7 mouse cellular contexts compared by ENCODE assay signal in genomic region chr7:16044531-16044930, GRCm38 (mm10). TPM values are rescaled to one million over a fixed set of nuclear protein-coding genes. Genes with fewer than 3 reads are reported as not detected.
DNase-seq lines count a peak whose midpoint lies in the region; ATAC-seq and TF ChIP-seq lines count a peak whose summit lies in the region.

No protein-coding gene starts in this region.

- no peak for DNase-seq in spleen, adult 2 months (ENCODE audit: low read depth in 1 of 2, low spot score in 2 of 2)
- no peak for DNase-seq in spleen, postnatal 4 days (ENCODE audit: low spot score in 2 of 2)
- no peak for DNase-seq in forebrain, embryonic 14.5 days (ENCODE audit: low spot score)
- no peak for DNase-seq in stomach, postnatal 0 days (ENCODE audit: low spot score)
- DNase-seq in thymus, postnatal 10 days (ENCODE audit: low spot score in 2 of 2) = no peak

- no peak overlapping the region for H3K4me3 ChIP-seq in spleen, adult 2 months (ENCODE audit: extremely low read depth, insufficient read depth, insufficient read length)
- no peak overlapping the region for H3K4me3 ChIP-seq in forebrain, embryonic 14.5 days (ENCODE audit: low read depth, low read length)
- H3K4me3 ChIP-seq in liver, embryonic 12.5 days = peak overlapping the region; percentile 86
- H3K4me3 ChIP-seq in stomach, postnatal 0 days (ENCODE audit: low read depth, low read length) = no peak overlapping the region

- H3K27ac ChIP-seq in spleen, adult 2 months (ENCODE audit: insufficient read depth, low read length) = peak overlapping the region; percentile 97
- no peak overlapping the region for H3K27ac ChIP-seq in forebrain, embryonic 14.5 days (ENCODE audit: low read depth, low read length)
- H3K27ac ChIP-seq in liver, embryonic 12.5 days = peak overlapping the region; percentile 94
- peak overlapping the region; percentile 53; the same call in 1 of the 2 replicates for H3K27ac ChIP-seq in stomach, postnatal 0 days (replicated peaks)

- H3K9ac ChIP-seq in forebrain, embryonic 14.5 days (ENCODE audit: low read length) = peak overlapping the region; percentile 43
- peak overlapping the region; percentile 93; the same call in 1 of the 2 replicates for H3K9ac ChIP-seq in liver, embryonic 12.5 days
- 0 out of 2 replicates have a peak overlapping the region, but pooled peaks have one; percentile 18 for H3K9ac ChIP-seq in stomach, postnatal 0 days (ENCODE audit: low read length)

- no peak for TF ChIP-seq POLR2A in spleen, adult 2 months (IDR thresholded peaks at IDR 0.05; ENCODE audit: low read depth, low read length)

- H3K27me3 ChIP-seq in spleen, adult 2 months (ENCODE audit: control insufficient read depth, insufficient read depth, low read length) = no peaks in the 10 kb centered on the region
- no peaks in the 10 kb centered on the region for H3K27me3 ChIP-seq in forebrain, embryonic 14.5 days (replicated peaks; ENCODE audit: control insufficient read depth, insufficient read depth, low read length)
- no peaks in the 10 kb centered on the region for H3K27me3 ChIP-seq in liver, embryonic 12.5 days (replicated peaks)
- no peaks in the 10 kb centered on the region for H3K27me3 ChIP-seq in stomach, postnatal 0 days (ENCODE audit: control insufficient read depth, insufficient read depth, low read length)

- no peak for TF ChIP-seq EP300 in stomach, postnatal 0 days (optimal IDR thresholded peaks at IDR 0.05)

- peaks cover 34% of the 10 kb centered on the region; the same call in 1 of the 2 replicates for H3K4me1 ChIP-seq in spleen, adult 2 months (ENCODE audit: control insufficient read depth, insufficient read depth, insufficient read length)
- peaks cover 26% of the 10 kb centered on the region for H3K4me1 ChIP-seq in forebrain, embryonic 14.5 days (ENCODE audit: control insufficient read depth, insufficient read depth, low read length)
- peaks cover 71% of the 10 kb centered on the region for H3K4me1 ChIP-seq in liver, embryonic 12.5 days
- peaks cover 7% of the 10 kb centered on the region; the same call in 1 of the 2 replicates for H3K4me1 ChIP-seq in stomach, postnatal 0 days (replicated peaks; ENCODE audit: control insufficient read depth, insufficient read depth)

- no peaks in the 10 kb centered on the region for H3K9me3 ChIP-seq in forebrain, embryonic 14.5 days (replicated peaks; ENCODE audit: control insufficient read depth, low read length)
- no peaks in the 10 kb centered on the region for H3K9me3 ChIP-seq in liver, embryonic 12.5 days (replicated peaks)
- H3K9me3 ChIP-seq in stomach, postnatal 0 days (ENCODE audit: control insufficient read depth, low read length) = no peaks in the 10 kb centered on the region

- H3K36me3 ChIP-seq in spleen, adult 2 months (ENCODE audit: control insufficient read depth, insufficient read depth, low read length) = no peaks in the 10 kb centered on the region
- H3K36me3 ChIP-seq in forebrain, embryonic 14.5 days (ENCODE audit: control insufficient read depth, insufficient read depth, low read length) = peaks cover 7% of the 10 kb centered on the region; the same call in 1 of the 2 replicates
- H3K36me3 ChIP-seq in liver, embryonic 12.5 days = peaks cover 16% of the 10 kb centered on the region; the same call in 1 of the 2 replicates
- H3K36me3 ChIP-seq in stomach, postnatal 0 days (ENCODE audit: control insufficient read depth, insufficient read depth, low read length) = no peaks in the 10 kb centered on the region

- H3K4me2 ChIP-seq in forebrain, embryonic 14.5 days (ENCODE audit: low read length) = no peak overlapping the region
- peak overlapping the region; percentile 99 for H3K4me2 ChIP-seq in liver, embryonic 12.5 days
- H3K4me2 ChIP-seq in stomach, postnatal 0 days (replicated peaks; ENCODE audit: low read depth) = 0 out of 2 replicates have a peak overlapping the region, but pooled peaks have one; percentile 17

- 70% methylated on average over 5 of the region's 5 CpGs for WGBS in spleen, adult 2 months
- WGBS in forebrain, embryonic 14.5 days = 55% methylated on average over 5 of the region's 5 CpGs
- 64% methylated on average over 5 of the region's 5 CpGs for WGBS in liver, embryonic 12.5 days (ENCODE audit: insufficient replicate concordance)
- 46% methylated on average over 5 of the region's 5 CpGs for WGBS in stomach, postnatal 0 days

- ATAC-seq in forebrain, embryonic 14.5 days = no peak
- ATAC-seq in liver, embryonic 12.5 days = no peak
- ATAC-seq in stomach, postnatal 0 days (ENCODE audit: low FRiP score, low TSS enrichment) = no peak
- no peak for ATAC-seq in cerebellum, adult (ENCODE audit: insufficient number of reproducible peaks, low FRiP score, low TSS enrichment)

- no peak for TF ChIP-seq CTCF in spleen, adult 2 months (IDR thresholded peaks at IDR 0.05; ENCODE audit: extremely low read depth, insufficient read depth, insufficient read length, insufficient replicate concordance)
- no peak for TF ChIP-seq CTCF in stomach, postnatal 0 days (IDR thresholded peaks at IDR 0.05; ENCODE audit: low read depth)

RNA-seq across cellular contexts. Expression of gene Bicra, which starts 3.2 kb away (rescaled TPM):
- 40.4 and 50.6 TPM in 2 replicates for polyA plus RNA-seq in spleen, adult 2 months (2012; rRNA removed)
- polyA plus RNA-seq in forebrain, embryonic 14.5 days (2014; fragmentation: Nextera tagmentation; extraction: Ambion mirVana) = 4.3 and 6.0 TPM in 2 replicates
- 2.9 and 3.3 TPM in 2 replicates for polyA plus RNA-seq in liver, embryonic 12.5 days (2016; fragmentation: Nextera tagmentation; extraction: Ambion mirVana)
- 1.8 and 2.3 TPM in 2 replicates for polyA plus RNA-seq in stomach, postnatal 0 days (2015; fragmentation: Nextera tagmentation; extraction: Ambion mirVana)

RNA-seq across cellular contexts. Expression of gene Zfp541, which starts 17.1 kb away (rescaled TPM):
- polyA plus RNA-seq in spleen, adult 2 months (2012; rRNA removed) = 0.02 and 0.05 TPM in 2 replicates
- polyA plus RNA-seq in forebrain, embryonic 14.5 days (2014; fragmentation: Nextera tagmentation; extraction: Ambion mirVana) = 0.16 TPM in 1 of 2 replicates, not detected in the other
- polyA plus RNA-seq in liver, embryonic 12.5 days (2016; fragmentation: Nextera tagmentation; extraction: Ambion mirVana) = not detected in 2 replicates
- 0.05 TPM in 2 replicates for polyA plus RNA-seq in stomach, postnatal 0 days (2015; fragmentation: Nextera tagmentation; extraction: Ambion mirVana)

RNA-seq across cellular contexts. Expression of gene Napa, which starts 53.7 kb away (rescaled TPM):
- polyA plus RNA-seq in spleen, adult 2 months (2012; rRNA removed) = 150 and 151 TPM in 2 replicates
- polyA plus RNA-seq in forebrain, embryonic 14.5 days (2014; fragmentation: Nextera tagmentation; extraction: Ambion mirVana) = 156 and 164 TPM in 2 replicates
- 163 and 165 TPM in 2 replicates for polyA plus RNA-seq in liver, embryonic 12.5 days (2016; fragmentation: Nextera tagmentation; extraction: Ambion mirVana)
- polyA plus RNA-seq in stomach, postnatal 0 days (2015; fragmentation: Nextera tagmentation; extraction: Ambion mirVana) = 136 and 152 TPM in 2 replicates

Comparison
In these comparisons a context has a peak if more than half of its experiments do, and no peak if none do; other contexts are left out.
1. H3K9ac ChIP-seq: peak in every context shown above with its lines; median percentile 93 in liver, embryonic 12.5 days; 43 in forebrain, embryonic 14.5 days; 18 in stomach, postnatal 0 days.